Mouse (Mus musculus): ENCODE data around the gene Cnpy3. TPM values are rescaled to one million over a fixed set of nuclear protein-coding genes. Genes with fewer than 3 reads are reported as not detected.

The Cnpy3 gene
- total RNA-seq, 2 experiments from 2014 or later: 64.0 to 68.6 TPM

- no peak for DNase-seq
Measured at GRCm38 (mm10) chr17:46712442-46712841, 39.6 kb downstream of the Cnpy3 start.

GRCm38 (mm10) chr17:46711612-46712271 is 40.3 kb downstream of the Cnpy3 start:
- DNase-seq: no peak

GRCm38 (mm10) chr17:46710959-46711597 is 40.9 kb downstream of the Cnpy3 start, which contains the start of gene Pex6:
Gene Pex6 (plus strand): TSS chr17:46711463.
- peak; percentile 91 to 93 for DNase-seq

- DNase-seq: no peak
Measured at GRCm38 (mm10) chr17:46706375-46707089, 45.5 kb downstream of the Cnpy3 start.

GRCm38 (mm10) chr17:46704887-46705835 is 46.9 kb downstream of the Cnpy3 start, which contains the start of gene Ppp2r5d:
Gene Ppp2r5d (minus strand): TSS chr17:46705111.
- DNase-seq: peak; percentile 94 to 96

- DNase-seq: no peak
Measured at GRCm38 (mm10) chr17:46703971-46704886, 47.8 kb downstream of the Cnpy3 start.

- DNase-seq: no peak
Measured at GRCm38 (mm10) chr17:46702506-46702905, 49.5 kb downstream of the Cnpy3 start.

GRCm38 (mm10) chr17:46702100-46702499 is 49.9 kb downstream of the Cnpy3 start:
- DNase-seq: no peak

- DNase-seq: no peak
Measured at GRCm38 (mm10) chr17:46701489-46701888, 50.5 kb downstream of the Cnpy3 start.

GRCm38 (mm10) chr17:46699912-46700311 is 52.1 kb downstream of the Cnpy3 start:
- no peak for DNase-seq

- no peak for DNase-seq
Measured at GRCm38 (mm10) chr17:46699245-46699644, 52.8 kb downstream of the Cnpy3 start.

- DNase-seq: no peak
Measured at GRCm38 (mm10) chr17:46698515-46698914, 53.5 kb downstream of the Cnpy3 start.

GRCm38 (mm10) chr17:46694517-46695063 is 57.4 kb downstream of the Cnpy3 start:
- DNase-seq: no peak

GRCm38 (mm10) chr17:46691390-46691789 is 60.6 kb downstream of the Cnpy3 start:
- DNase-seq: no peak

GRCm38 (mm10) chr17:46690665-46691064 is 61.3 kb downstream of the Cnpy3 start:
- DNase-seq: no peak

- no peak for DNase-seq
Measured at GRCm38 (mm10) chr17:46685913-46686312, 66.1 kb downstream of the Cnpy3 start.

Data from layer of hippocampus, postnatal 36 days (tissue).